Mouse (Mus musculus) embryo, embryonic 11 days (tissue): ENCODE results near the gene Gpr68.
A peak's percentile ranks its signal among the peaks of the same experiment; 100 is the strongest.

Experiments used
- DNase-seq: peaks from one replicate; pipeline ENCODE4 v3.0.0-alpha.2; 2015

Gpr68 gene

GRCm38 (mm10) chr12:100868049-100868622 lies 39.9 kb downstream of the Gpr68 start:
- DNase-seq: no peak

GRCm38 (mm10) chr12:100867097-100867496 lies 40.9 kb downstream of the Gpr68 start:
- DNase-seq: no peak

GRCm38 (mm10) chr12:100865509-100866078 lies 42.4 kb downstream of the Gpr68 start:
- no peak for DNase-seq

GRCm38 (mm10) chr12:100865072-100865471 lies 42.9 kb downstream of the Gpr68 start:
- DNase-seq: no peak

GRCm38 (mm10) chr12:100862856-100863446 lies 45.0 kb downstream of the Gpr68 start:
- DNase-seq: no peak

GRCm38 (mm10) chr12:100862272-100862671 lies 45.7 kb downstream of the Gpr68 start:
- no peak for DNase-seq

- DNase-seq: no peak
Measured at GRCm38 (mm10) chr12:100857791-100858190, 50.2 kb downstream of the Gpr68 start.

- DNase-seq: no peak
Measured at GRCm38 (mm10) chr12:100856337-100856736, 51.7 kb downstream of the Gpr68 start.

- no peak for DNase-seq
Measured at GRCm38 (mm10) chr12:100852370-100852769, 55.6 kb downstream of the Gpr68 start.

- peak; percentile 75 for DNase-seq
Measured at GRCm38 (mm10) chr12:100849421-100850138, 58.4 kb downstream of the Gpr68 start.

- DNase-seq: no peak
Measured at GRCm38 (mm10) chr12:100847437-100848080, 60.4 kb downstream of the Gpr68 start.

- no peak for DNase-seq
Measured at GRCm38 (mm10) chr12:100846566-100846965, 61.4 kb downstream of the Gpr68 start.

- DNase-seq: no peak
Measured at GRCm38 (mm10) chr12:100845829-100846228, 62.2 kb downstream of the Gpr68 start.

GRCm38 (mm10) chr12:100844546-100844945 lies 63.5 kb downstream of the Gpr68 start:
- DNase-seq: no peak

GRCm38 (mm10) chr12:100843171-100843570 lies 64.8 kb downstream of the Gpr68 start:
- no peak for DNase-seq

- DNase-seq: peak; percentile 83
Measured at GRCm38 (mm10) chr12:100841211-100841792, 66.7 kb downstream of the Gpr68 start.

GRCm38 (mm10) chr12:100839926-100840325 lies 68.1 kb downstream of the Gpr68 start:
- DNase-seq: no peak

- no peak for DNase-seq
Measured at GRCm38 (mm10) chr12:100839079-100839600, 68.9 kb downstream of the Gpr68 start.

GRCm38 (mm10) chr12:100837208-100837607 lies 70.8 kb downstream of the Gpr68 start:
- DNase-seq: no peak

GRCm38 (mm10) chr12:100831629-100832325 lies 76.2 kb downstream of the Gpr68 start:
- peak; percentile 26 for DNase-seq

GRCm38 (mm10) chr12:100831021-100831420 lies 77.0 kb downstream of the Gpr68 start:
- DNase-seq: no peak
